Mouse (Mus musculus) bone marrow macrophage, adult 2 months (primary cell): Measurements from ENCODE around the gene Kif14. TPM values are rescaled to one million over a fixed set of nuclear protein-coding genes. Genes with fewer than 3 reads are reported as not detected.

Source experiments
- H3K27ac ChIP-seq: 2 replicates; pipeline ENCODE4 v1.5.1; 2012; ENCODE audit warnings: low read depth, low read length; ENCODE audit not compliant: insufficient read depth
- H3K4me1 ChIP-seq: 2 replicates; pipeline ENCODE4 v1.6.1; 2012; ENCODE audit warnings: low read length; ENCODE audit not compliant: control insufficient read depth, insufficient read depth
- H3K4me3 ChIP-seq: 2 replicates; pipeline ENCODE4 v1.5.1; 2012; ENCODE audit warnings: mild to moderate bottlenecking, low read length, moderate library complexity; ENCODE audit not compliant: insufficient read depth
- CTCF ChIP-seq: IDR thresholded peaks from 2 replicates; pipeline ENCODE4 v1.5.1; 2012; ENCODE audit warnings: low read depth, mild to moderate bottlenecking, low read length, moderate library complexity
- POLR2A ChIP-seq: IDR thresholded peaks from 2 replicates; pipeline ENCODE4 v1.6.1; 2012; ENCODE audit warnings: mild to moderate bottlenecking, low read depth, low read length, borderline replicate concordance
- polyA plus RNA-seq: library from polyadenylated mRNA; stranded (reverse); fragments of >200 nt; gene quantifications from 2 replicates; pipeline ENCODE4 v1.2.4, GENCODE M21; 2012; ENCODE audit not compliant: missing spikeins, insufficient read depth, insufficient read length

Gene Kif14
- polyA plus RNA-seq, 1 experiment: 6.8 TPM

GRCm38 (mm10) chr1:136525818-136526217 lies 59.7 kb downstream of the Kif14 start:
- Histone ChIP-seq H3K4me3 (no peak overlapping the region), H3K4me1 (no peaks in the 10 kb centered on the region), H3K27ac (no peak overlapping the region)
- TF ChIP-seq POLR2A: no peak
- no peak for TF ChIP-seq CTCF

GRCm38 (mm10) chr1:136527163-136527562 lies 61.0 kb downstream of the Kif14 start:
- Histone ChIP-seq H3K27ac (no peak overlapping the region), H3K4me1 (no peaks in the 10 kb centered on the region), H3K4me3 (no peak overlapping the region)
- no peak for TF ChIP-seq CTCF
- no peak for TF ChIP-seq POLR2A

DNA sequence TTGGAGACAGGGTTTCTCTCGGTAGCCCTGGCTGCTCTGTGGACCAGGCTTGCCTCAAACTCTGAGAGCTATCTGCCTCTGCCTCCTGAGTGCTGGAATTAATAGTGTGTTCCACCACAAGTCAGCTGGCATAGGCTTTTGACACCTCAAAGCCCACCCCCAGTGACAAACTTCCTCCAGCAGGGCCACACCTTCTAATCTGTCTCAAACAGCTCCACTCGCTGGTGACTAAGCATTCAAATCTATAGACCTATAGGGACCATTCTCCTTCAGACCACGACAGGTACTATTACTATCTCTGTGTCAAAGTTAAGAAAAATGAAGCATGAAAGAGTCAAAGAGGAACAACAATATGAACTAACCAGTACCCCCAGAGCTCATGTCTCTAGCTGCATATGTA lies 66.4 kb downstream of the Kif14 start:
- no peak overlapping the region for H3K27ac ChIP-seq
- no peaks in the 10 kb centered on the region for H3K4me1 ChIP-seq
- no peak overlapping the region for H3K4me3 ChIP-seq
- no peak for TF ChIP-seq POLR2A
- TF ChIP-seq CTCF: no peak

DNA sequence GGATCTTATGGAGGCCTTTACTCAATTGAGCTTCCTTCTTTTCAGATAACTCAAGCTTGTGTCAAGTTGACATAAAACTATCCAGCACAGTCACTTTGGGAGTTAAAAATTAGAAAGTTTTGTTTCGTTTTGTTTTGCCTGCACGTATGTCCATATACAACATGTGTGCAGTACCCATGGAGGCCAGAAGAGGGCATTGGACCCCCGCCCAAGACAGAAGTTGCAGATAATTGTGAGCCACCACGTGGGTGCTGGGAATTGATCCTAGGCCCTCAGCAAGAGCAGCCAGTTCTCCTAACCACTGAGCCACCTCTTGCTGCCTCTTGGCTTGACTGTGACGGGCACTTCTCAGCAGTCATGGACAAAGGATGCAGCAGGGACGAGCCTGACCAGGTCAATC lies 70.8 kb downstream of the Kif14 start:
- Histone ChIP-seq H3K4me3 (no peak overlapping the region), H3K4me1 (no peaks in the 10 kb centered on the region), H3K27ac (no peak overlapping the region)
- TF ChIP-seq POLR2A (no peak), CTCF (peak; percentile 23; the same call in 1 of the 2 replicates)

DNA sequence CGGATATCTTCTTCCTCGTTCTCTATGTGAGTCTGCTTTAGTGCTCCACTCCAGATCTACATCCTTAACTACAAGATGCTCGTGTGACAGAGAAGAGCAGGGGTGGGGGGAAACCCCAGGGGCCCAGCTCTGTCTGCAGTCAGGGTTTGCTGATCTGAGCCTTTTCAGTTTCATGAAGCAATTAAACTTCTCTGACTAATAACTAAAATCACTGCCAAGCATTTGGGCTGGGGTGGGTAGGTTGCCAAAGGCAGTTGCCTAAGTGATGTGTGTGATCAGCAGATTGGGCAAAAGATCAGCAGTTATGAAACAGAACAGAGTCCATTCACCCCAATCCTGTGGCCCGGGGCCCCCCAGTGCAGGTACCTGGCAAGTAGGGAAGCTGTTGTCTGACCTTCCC lies 72.1 kb downstream of the Kif14 start:
- TF ChIP-seq CTCF (no peak), POLR2A (no peak)

DNA sequence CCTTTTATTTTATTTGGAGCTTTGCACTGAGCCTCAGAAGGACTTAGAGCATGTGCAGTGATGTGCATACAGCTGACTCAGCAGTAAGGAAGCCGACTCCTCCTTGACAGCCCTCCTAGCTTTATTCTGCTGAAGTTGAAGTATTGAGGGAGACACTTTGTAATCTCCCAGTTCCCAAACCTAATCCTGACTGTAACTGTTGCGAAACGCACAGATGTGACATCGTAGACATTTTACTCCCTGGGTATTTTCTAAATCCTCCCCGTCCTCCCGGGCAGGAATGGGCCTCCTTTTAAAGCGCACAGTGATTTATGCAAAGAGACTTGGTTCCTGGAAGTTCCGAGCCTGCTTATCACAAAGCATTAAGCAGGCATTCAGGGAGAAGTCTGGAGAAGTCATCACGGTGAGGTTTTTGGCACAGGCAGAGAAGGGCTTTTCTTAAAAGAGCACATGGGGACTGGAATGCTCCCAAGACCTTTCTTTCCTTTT lies 74.3 kb downstream of the Kif14 start:
- TF ChIP-seq POLR2A (no peak), CTCF (no peak)
- no peaks in the 10 kb centered on the region for H3K4me1 ChIP-seq
- no peak overlapping the region for H3K27ac ChIP-seq
- H3K4me3 ChIP-seq: no peak overlapping the region

More for the DNA sequence above, 72.1 kb downstream of the Kif14 start:
- H3K4me1 ChIP-seq: no peaks in the 10 kb centered on the region
- no peak overlapping the region for H3K27ac ChIP-seq
- no peak overlapping the region for H3K4me3 ChIP-seq

- Histone ChIP-seq H3K4me1 (no peaks in the 10 kb centered on the region), H3K4me3 (no peak overlapping the region), H3K27ac (no peak overlapping the region)
- TF ChIP-seq CTCF: no peak
- TF ChIP-seq POLR2A: no peak
These were observed 75.7 kb downstream of the Kif14 start for GRCm38 (mm10) chr1:136541618-136542376.

DNA sequence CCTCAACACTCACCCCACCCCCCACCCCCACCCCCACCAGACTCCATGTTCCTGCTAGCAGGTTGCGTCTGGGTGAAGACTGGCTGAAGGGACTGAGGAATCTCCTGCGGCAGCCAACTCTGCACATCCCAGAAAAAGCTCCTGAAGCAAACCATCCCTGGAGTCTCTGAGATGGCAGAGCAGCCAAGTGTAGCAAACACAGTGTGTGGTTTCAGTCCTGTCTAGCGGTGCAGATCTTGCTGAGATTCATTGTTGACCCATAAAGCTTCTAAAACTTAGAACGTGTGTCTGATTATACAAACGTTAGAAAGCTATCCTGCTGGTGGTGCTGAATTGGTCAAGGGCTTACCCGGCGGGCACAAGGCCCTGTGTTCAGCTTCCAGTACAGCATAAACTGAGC lies 77.8 kb downstream of the Kif14 start:
- TF ChIP-seq POLR2A: no peak
- no peak for TF ChIP-seq CTCF
- Histone ChIP-seq H3K27ac (no peak overlapping the region), H3K4me1 (no peaks in the 10 kb centered on the region), H3K4me3 (no peak overlapping the region)

GRCm38 (mm10) chr1:136547068-136547467 lies 80.9 kb downstream of the Kif14 start:
- Histone ChIP-seq H3K4me1 (no peaks in the 10 kb centered on the region), H3K4me3 (no peak overlapping the region), H3K27ac (no peak overlapping the region)
- no peak for TF ChIP-seq POLR2A
- TF ChIP-seq CTCF: no peak

- Histone ChIP-seq H3K27ac (no peak overlapping the region), H3K4me1 (no peaks in the 10 kb centered on the region), H3K4me3 (no peak overlapping the region)
- no peak for TF ChIP-seq POLR2A
- no peak for TF ChIP-seq CTCF
These were observed 84.1 kb downstream of the Kif14 start for GRCm38 (mm10) chr1:136550285-136550684.
